Mouse (Mus musculus) small intestine, adult 2 months (tissue): Measurements from ENCODE around the gene Lig1.
A peak's percentile ranks its signal among the peaks of the same experiment; 100 is the strongest.

ENCODE experiments used
- CTCF ChIP-seq: fragments of 200-500 bp; IDR thresholded peaks from 2 replicates; pipeline ENCODE4 v1.5.1; 2012; ENCODE audit warnings: low read depth, mild to moderate bottlenecking, control low read depth, inconsistent platforms, low read length, moderate library complexity, mixed read lengths; ENCODE audit not compliant: insufficient replicate concordance, insufficient read length; ENCODE audit errors: extremely low read depth
- POLR2A ChIP-seq: fragments of 200-500 bp; IDR thresholded peaks from 2 replicates; pipeline ENCODE4 v1.6.1; 2012; ENCODE audit warnings: low read depth, mild to moderate bottlenecking, control low read depth, inconsistent platforms, low read length, moderate library complexity

DNA sequence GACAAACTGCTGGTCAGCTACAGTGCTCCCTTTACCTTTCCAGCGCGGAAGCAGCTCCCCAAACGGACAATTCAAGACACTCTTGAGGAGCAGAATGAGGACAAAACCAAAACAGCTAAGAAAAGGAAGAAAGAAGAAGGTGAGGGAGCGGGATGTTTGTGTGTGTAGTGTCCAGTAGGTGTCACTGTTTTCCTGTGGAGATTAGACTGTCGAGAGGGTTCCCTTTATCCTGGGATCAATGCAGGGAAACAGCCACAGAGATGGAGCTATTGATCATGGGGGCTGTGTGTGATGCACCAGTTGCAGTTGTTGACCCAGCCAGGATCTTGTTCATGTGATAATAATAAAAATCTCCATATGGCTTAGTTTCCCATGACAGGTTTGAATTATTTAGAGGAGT, 11.5 kb downstream of the Lig1 start:
- TF ChIP-seq CTCF (peak; percentile 55; the same call in 1 of the 2 replicates), POLR2A (no peak)
